Mouse (Mus musculus): Measurements from ENCODE around the gene Khdc3. TPM values are rescaled to one million over a fixed set of nuclear protein-coding genes. Genes with fewer than 3 reads are reported as not detected.

Gene Khdc3
- 0.52 TPM for polyA plus RNA-seq (2017; shearing (Covaris generic))

DNA sequence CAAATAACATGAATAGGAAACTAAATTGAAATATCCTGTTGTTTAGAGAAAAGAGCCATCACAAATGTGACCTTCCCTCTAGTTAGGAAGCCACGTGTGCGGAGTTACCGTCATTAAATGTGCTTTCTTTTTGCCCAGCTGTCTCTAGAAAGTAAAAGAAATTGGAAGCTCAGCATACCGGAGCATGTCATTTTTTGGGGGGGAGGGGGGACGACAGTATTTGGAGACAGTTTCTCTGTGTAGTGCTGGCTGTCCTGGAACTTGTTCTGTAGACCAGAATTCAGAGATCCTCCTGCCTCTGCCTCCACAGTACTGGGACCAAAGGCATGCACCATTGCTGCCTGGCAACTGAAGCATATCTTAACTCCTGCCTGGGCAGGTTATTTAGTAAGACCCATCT, at the start of gene Khdc3:
Khdc3 (plus strand) TSS at position 301 of the 400 bp plus-strand sequence.

DNA sequence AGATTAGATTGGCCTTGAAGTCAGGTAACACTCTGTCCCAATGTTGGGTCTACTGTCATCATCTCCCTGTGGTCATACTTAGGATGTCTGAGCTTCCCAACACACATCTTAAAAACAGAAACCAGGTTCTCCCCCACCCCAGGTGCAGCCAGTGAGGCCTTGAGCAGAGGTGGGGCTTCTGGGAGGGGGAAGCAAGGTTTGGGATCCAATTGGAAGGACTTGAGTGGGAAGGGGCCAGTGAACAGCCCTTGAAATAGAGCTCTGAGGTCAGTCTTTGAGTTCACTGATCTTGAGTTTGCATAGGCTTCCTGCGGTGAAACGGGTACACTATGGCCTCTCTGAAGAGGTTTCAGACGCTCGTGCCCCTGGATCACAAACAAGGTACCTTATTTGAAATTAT, 545 bp downstream of the Khdc3 start, which contains the start of gene Gm20509:
Gm20509 (plus strand) TSS at position 290 of the 400 bp plus-strand sequence.

DNA sequence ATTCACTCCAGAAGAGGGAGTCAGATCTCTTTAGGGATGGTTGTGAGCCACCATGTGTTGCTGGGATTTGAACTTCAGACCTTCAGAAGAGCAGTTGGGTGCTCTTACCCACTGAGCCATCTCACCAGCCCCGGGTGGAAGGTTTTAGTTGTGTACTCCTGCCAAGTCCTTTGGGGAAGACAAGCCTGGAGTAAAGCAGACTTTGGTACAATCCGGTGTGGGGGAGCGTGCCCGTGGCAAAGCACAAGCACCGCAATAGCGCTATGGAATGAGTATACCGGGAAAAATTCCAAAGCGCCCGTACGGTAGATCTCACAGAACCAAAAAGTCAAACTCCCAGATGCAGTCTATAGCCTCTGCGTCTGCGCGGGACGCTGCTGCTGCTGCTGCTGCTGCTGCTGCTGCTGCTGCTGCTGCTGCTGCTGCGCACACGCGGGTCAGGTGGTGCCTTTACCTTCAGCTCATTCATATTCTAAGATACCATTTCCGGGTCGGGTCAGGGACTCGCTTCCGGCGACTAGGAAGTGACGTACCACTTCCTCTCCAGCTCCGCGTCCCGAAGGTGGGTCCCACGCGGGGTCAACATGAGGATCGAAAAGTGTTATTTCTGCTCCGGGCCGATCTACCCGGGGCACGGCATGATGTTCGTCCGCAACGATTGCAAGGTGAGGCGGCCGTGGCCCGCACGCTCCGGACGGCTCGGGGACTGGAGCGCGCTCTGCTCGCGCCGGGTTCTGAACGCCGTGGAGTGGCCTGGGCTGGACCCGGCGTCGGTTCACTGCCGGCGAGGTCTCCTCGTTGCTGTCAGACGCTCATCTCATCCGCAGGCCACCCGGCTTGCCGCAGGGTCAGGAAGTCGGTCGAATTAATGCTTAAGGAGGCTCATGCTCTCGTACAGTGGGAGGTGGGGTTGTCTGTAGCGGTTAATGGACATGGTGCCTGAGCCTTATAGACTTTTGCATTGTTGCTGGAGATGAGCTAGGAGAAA, 11.6 kb downstream of the Khdc3 start, which contains the start of gene Rsl24d1:
Rsl24d1 (plus strand) TSS at position 508 of the 988 bp plus-strand sequence.

Other genes with a start within 250 kb of the Khdc3 start
- gene Pygo1, start 176.2 kb upstream of the Khdc3 start, polyA plus RNA-seq (2017; shearing (Covaris generic)) = not detected
- 2.9 TPM for gene Dyx1c1, start 143.1 kb upstream of the Khdc3 start, polyA plus RNA-seq (2017; shearing (Covaris generic))
- gene Gm44503, start 143.0 kb upstream of the Khdc3 start, polyA plus RNA-seq (2017; shearing (Covaris generic)) = not detected
- gene Ccpg1os, start 116.5 kb upstream of the Khdc3 start, polyA plus RNA-seq (2017; shearing (Covaris generic)) = 11.0 TPM
- gene Ccpg1, start 116.4 kb upstream of the Khdc3 start, polyA plus RNA-seq (2017; shearing (Covaris generic)) = 113 TPM
- 32.2 TPM for gene Pigb, start 61.5 kb upstream of the Khdc3 start, polyA plus RNA-seq (2017; shearing (Covaris generic))
- 59.9 TPM for gene Rab27a, start 57.0 kb upstream of the Khdc3 start, polyA plus RNA-seq (2017; shearing (Covaris generic))
- not detected for gene Gm20509, start 634 bp downstream of the Khdc3 start, polyA plus RNA-seq (2017; shearing (Covaris generic))
- 90.0 TPM for gene Rsl24d1, start 11.6 kb downstream of the Khdc3 start, polyA plus RNA-seq (2017; shearing (Covaris generic))

Measured in CD4-positive, CD25-positive, alpha-beta regulatory T cell, adult 9 weeks (primary cell).